Mouse (Mus musculus): ENCODE data around the gene Orc6. TPM values are rescaled to one million over a fixed set of nuclear protein-coding genes. Genes with fewer than 3 reads are reported as not detected.

Orc6 gene
- 76.4 and 78.8 TPM in 2 replicates for polyA plus RNA-seq (2014; fragmentation: Nextera tagmentation; extraction: Ambion mirVana)

GRCm38 (mm10) chr8:85299434-85300077, at the start of gene Orc6, which contains the start of gene Vps35:
Gene Orc6, plus strand, starts transcription at chr8:85299632.
Gene Vps35, minus strand, starts transcription at chr8:85299802.
- peak within 1 kb of the TSS; percentile 70 for H3K4me3 ChIP-seq (ENCODE audit: low read depth, low read length)
- no peaks in the 10 kb centered on the region for H3K27me3 ChIP-seq (ENCODE audit: control insufficient read depth, insufficient read depth, low read length)
- H3K4me1 ChIP-seq (ENCODE audit: control insufficient read depth, insufficient read depth, low read length): peaks cover 21% of the 10 kb centered on the region
- H3K9me3 ChIP-seq (ENCODE audit: control insufficient read depth, low read length): no peaks in the 10 kb centered on the region
- ATAC-seq (ENCODE audit: low read depth): peak; percentile 98
- peak within 1 kb of the TSS; percentile 76 for H3K4me2 ChIP-seq (ENCODE audit: low read depth, low read length)
- under 1% methylated on average over 62 of the region's 63 CpGs for WGBS
- peak within 1 kb of the TSS; percentile 98 for H3K27ac ChIP-seq (ENCODE audit: low read depth, low read length)
- peak within 1 kb of the TSS; percentile 83 for H3K9ac ChIP-seq (replicated peaks; ENCODE audit: low read depth, low read length)
- peaks cover 12% of the 10 kb centered on the region; the same call in 1 of the 2 replicates for H3K36me3 ChIP-seq (ENCODE audit: control insufficient read depth, insufficient read depth, low read length)

GRCm38 (mm10) chr8:85286846-85287245, 12.6 kb upstream of the Orc6 start:
- Histone ChIP-seq H3K27ac (ENCODE audit: low read depth, low read length) (no peak overlapping the region), H3K9me3 (ENCODE audit: control insufficient read depth, low read length) (no peaks in the 10 kb centered on the region), H3K4me3 (ENCODE audit: low read depth, low read length) (no peak overlapping the region), H3K4me2 (ENCODE audit: low read depth, low read length) (no peak overlapping the region), H3K27me3 (ENCODE audit: control insufficient read depth, insufficient read depth, low read length) (no peaks in the 10 kb centered on the region), H3K4me1 (ENCODE audit: control insufficient read depth, insufficient read depth, low read length) (no peaks in the 10 kb centered on the region), H3K9ac (replicated peaks; ENCODE audit: low read depth, low read length) (no peak overlapping the region), H3K36me3 (ENCODE audit: control insufficient read depth, insufficient read depth, low read length) (peaks cover 34% of the 10 kb centered on the region)
- no peak for ATAC-seq (ENCODE audit: low read depth)
- WGBS: 98% methylated on average over 1 of the region's 1 CpGs

GRCm38 (mm10) chr8:85298600-85299433, 615 bp upstream of the Orc6 start:
- Histone ChIP-seq H3K27me3 (ENCODE audit: control insufficient read depth, insufficient read depth, low read length) (no peaks in the 10 kb centered on the region), H3K4me1 (ENCODE audit: control insufficient read depth, insufficient read depth, low read length) (peaks cover 21% of the 10 kb centered on the region), H3K9ac (replicated peaks; ENCODE audit: low read depth, low read length) (peak overlapping the region; percentile 83), H3K4me2 (ENCODE audit: low read depth, low read length) (peak overlapping the region; percentile 66), H3K27ac (ENCODE audit: low read depth, low read length) (peak overlapping the region; percentile 98), H3K4me3 (ENCODE audit: low read depth, low read length) (peak overlapping the region; percentile 70), H3K36me3 (ENCODE audit: control insufficient read depth, insufficient read depth, low read length) (peaks cover 13% of the 10 kb centered on the region; the same call in 1 of the 2 replicates), H3K9me3 (ENCODE audit: control insufficient read depth, low read length) (no peaks in the 10 kb centered on the region)
- ATAC-seq (ENCODE audit: low read depth): peak; percentile 41
- WGBS: under 1% methylated on average over 53 of the region's 53 CpGs

GRCm38 (mm10) chr8:85301941-85302340, 2.5 kb downstream of the Orc6 start:
- Histone ChIP-seq H3K27ac (ENCODE audit: low read depth, low read length) (no peak overlapping the region), H3K4me3 (ENCODE audit: low read depth, low read length) (no peak overlapping the region), H3K4me2 (ENCODE audit: low read depth, low read length) (no peak overlapping the region), H3K9ac (replicated peaks; ENCODE audit: low read depth, low read length) (no peak overlapping the region), H3K4me1 (ENCODE audit: control insufficient read depth, insufficient read depth, low read length) (peaks cover 21% of the 10 kb centered on the region), H3K27me3 (ENCODE audit: control insufficient read depth, insufficient read depth, low read length) (no peaks in the 10 kb centered on the region), H3K36me3 (ENCODE audit: control insufficient read depth, insufficient read depth, low read length) (peaks cover 19% of the 10 kb centered on the region), H3K9me3 (ENCODE audit: control insufficient read depth, low read length) (no peaks in the 10 kb centered on the region)
- ATAC-seq (ENCODE audit: low read depth): no peak
- WGBS: 67% methylated on average over 1 of the region's 1 CpGs

- no peak for ATAC-seq (ENCODE audit: low read depth)
- Histone ChIP-seq H3K36me3 (ENCODE audit: control insufficient read depth, insufficient read depth, low read length) (peaks cover 26% of the 10 kb centered on the region), H3K4me2 (ENCODE audit: low read depth, low read length) (no peak overlapping the region), H3K9me3 (ENCODE audit: control insufficient read depth, low read length) (no peaks in the 10 kb centered on the region), H3K4me3 (ENCODE audit: low read depth, low read length) (no peak overlapping the region), H3K27me3 (ENCODE audit: control insufficient read depth, insufficient read depth, low read length) (no peaks in the 10 kb centered on the region), H3K4me1 (ENCODE audit: control insufficient read depth, insufficient read depth, low read length) (peaks cover 12% of the 10 kb centered on the region), H3K9ac (replicated peaks; ENCODE audit: low read depth, low read length) (no peak overlapping the region), H3K27ac (ENCODE audit: low read depth, low read length) (no peak overlapping the region)
- WGBS: 90% methylated on average over 3 of the region's 3 CpGs
Measured at GRCm38 (mm10) chr8:85302931-85303330, 3.5 kb downstream of the Orc6 start.

GRCm38 (mm10) chr8:85303531-85303930, 4.1 kb downstream of the Orc6 start:
- H3K9me3 ChIP-seq (ENCODE audit: control insufficient read depth, low read length): no peaks in the 10 kb centered on the region
- no peak for ATAC-seq (ENCODE audit: low read depth)
- WGBS: 87% methylated on average over 5 of the region's 5 CpGs
- H3K4me3 ChIP-seq (ENCODE audit: low read depth, low read length): no peak overlapping the region
- H3K27me3 ChIP-seq (ENCODE audit: control insufficient read depth, insufficient read depth, low read length): no peaks in the 10 kb centered on the region
- peaks cover 31% of the 10 kb centered on the region for H3K36me3 ChIP-seq (ENCODE audit: control insufficient read depth, insufficient read depth, low read length)
- H3K4me1 ChIP-seq (ENCODE audit: control insufficient read depth, insufficient read depth, low read length): peaks cover 9% of the 10 kb centered on the region
- no peak overlapping the region for H3K27ac ChIP-seq (ENCODE audit: low read depth, low read length)
- no peak overlapping the region for H3K9ac ChIP-seq (replicated peaks; ENCODE audit: low read depth, low read length)
- H3K4me2 ChIP-seq (ENCODE audit: low read depth, low read length): no peak overlapping the region

- 93% methylated on average over 2 of the region's 2 CpGs for WGBS
- no peak overlapping the region for H3K9ac ChIP-seq (replicated peaks; ENCODE audit: low read depth, low read length)
- ATAC-seq (ENCODE audit: low read depth): no peak
- H3K9me3 ChIP-seq (ENCODE audit: control insufficient read depth, low read length): no peaks in the 10 kb centered on the region
- H3K36me3 ChIP-seq (ENCODE audit: control insufficient read depth, insufficient read depth, low read length): peaks cover 25% of the 10 kb centered on the region
- no peaks in the 10 kb centered on the region for H3K27me3 ChIP-seq (ENCODE audit: control insufficient read depth, insufficient read depth, low read length)
- no peak overlapping the region for H3K4me3 ChIP-seq (ENCODE audit: low read depth, low read length)
- no peak overlapping the region for H3K4me2 ChIP-seq (ENCODE audit: low read depth, low read length)
- no peaks in the 10 kb centered on the region for H3K4me1 ChIP-seq (ENCODE audit: control insufficient read depth, insufficient read depth, low read length)
- no peak overlapping the region for H3K27ac ChIP-seq (ENCODE audit: low read depth, low read length)
Measured at GRCm38 (mm10) chr8:85308564-85308963, 9.1 kb downstream of the Orc6 start.

- Histone ChIP-seq H3K27ac (ENCODE audit: low read depth, low read length) (no peak overlapping the region), H3K4me1 (ENCODE audit: control insufficient read depth, insufficient read depth, low read length) (no peaks in the 10 kb centered on the region), H3K36me3 (ENCODE audit: control insufficient read depth, insufficient read depth, low read length) (peaks cover 15% of the 10 kb centered on the region), H3K9me3 (ENCODE audit: control insufficient read depth, low read length) (no peaks in the 10 kb centered on the region), H3K9ac (replicated peaks; ENCODE audit: low read depth, low read length) (no peak overlapping the region), H3K27me3 (ENCODE audit: control insufficient read depth, insufficient read depth, low read length) (no peaks in the 10 kb centered on the region), H3K4me2 (ENCODE audit: low read depth, low read length) (no peak overlapping the region), H3K4me3 (ENCODE audit: low read depth, low read length) (no peak overlapping the region)
- no peak for ATAC-seq (ENCODE audit: low read depth)
Measured at GRCm38 (mm10) chr8:85311743-85312142, 12.3 kb downstream of the Orc6 start.

- H3K9me3 ChIP-seq (ENCODE audit: control insufficient read depth, low read length): no peaks in the 10 kb centered on the region
- peaks cover 6% of the 10 kb centered on the region; the same call in 1 of the 2 replicates for H3K36me3 ChIP-seq (ENCODE audit: control insufficient read depth, insufficient read depth, low read length)
- no peak overlapping the region for H3K9ac ChIP-seq (replicated peaks; ENCODE audit: low read depth, low read length)
- H3K4me3 ChIP-seq (ENCODE audit: low read depth, low read length): no peak overlapping the region
- no peak for ATAC-seq (ENCODE audit: low read depth)
- no peaks in the 10 kb centered on the region for H3K4me1 ChIP-seq (ENCODE audit: control insufficient read depth, insufficient read depth, low read length)
- H3K27ac ChIP-seq (ENCODE audit: low read depth, low read length): no peak overlapping the region
- 91% methylated on average over 3 of the region's 3 CpGs for WGBS
- H3K27me3 ChIP-seq (ENCODE audit: control insufficient read depth, insufficient read depth, low read length): no peaks in the 10 kb centered on the region
- no peak overlapping the region for H3K4me2 ChIP-seq (ENCODE audit: low read depth, low read length)
Measured at GRCm38 (mm10) chr8:85313036-85313435, 13.6 kb downstream of the Orc6 start.

Data from neural tube, embryonic 14.5 days (tissue).